In the genomic region with DNA sequence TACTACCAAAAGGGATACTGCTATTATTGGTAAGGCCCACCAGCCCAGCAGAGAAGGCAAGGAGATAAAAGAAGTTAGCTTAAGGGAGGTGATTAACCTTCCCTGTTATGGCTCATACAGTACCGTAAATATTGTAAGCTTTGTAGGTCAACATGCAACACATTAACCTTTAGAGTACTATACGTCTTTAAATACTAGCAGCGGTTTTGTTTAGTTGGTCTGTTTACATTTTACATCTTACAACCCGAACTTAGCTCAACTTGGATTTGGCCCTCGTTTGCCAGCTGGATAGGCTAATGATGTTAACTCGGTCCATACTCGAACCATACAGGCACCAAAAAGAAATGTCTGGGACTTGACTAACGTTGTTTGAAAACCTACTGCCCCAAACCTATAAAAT, we compare ENCODE assay signal across 8 mouse cellular contexts. TPM values are rescaled to one million over a fixed set of nuclear protein-coding genes. Genes with fewer than 3 reads are reported as not detected.
DNase-seq lines count a peak whose midpoint lies in the region; ATAC-seq lines count a peak whose summit lies in the region.

No protein-coding gene starts in this region.

- H3K27ac ChIP-seq in heart, embryonic 10.5 days, result peak overlapping the region; percentile 87
- peak overlapping the region; percentile 80 for H3K27ac ChIP-seq in forebrain, embryonic 10.5 days
- peak overlapping the region; percentile 62 for H3K27ac ChIP-seq in liver, embryonic 11.5 days (ENCODE audit: low read depth, low read length)

- no peaks in the 10 kb centered on the region for H3K9me3 ChIP-seq in heart, embryonic 10.5 days
- H3K9me3 ChIP-seq in forebrain, embryonic 10.5 days, result no peaks in the 10 kb centered on the region
- no peaks in the 10 kb centered on the region for H3K9me3 ChIP-seq in liver, embryonic 11.5 days (ENCODE audit: control insufficient read depth, low read length)

- peaks cover 18% of the 10 kb centered on the region; the same call in 1 of the 2 replicates for H3K4me1 ChIP-seq in heart, embryonic 10.5 days
- H3K4me1 ChIP-seq in forebrain, embryonic 10.5 days, result peaks cover 37% of the 10 kb centered on the region
- peaks cover 28% of the 10 kb centered on the region for H3K4me1 ChIP-seq in liver, embryonic 11.5 days (replicated peaks; ENCODE audit: control insufficient read depth, insufficient read depth, low read length)

- H3K36me3 ChIP-seq in heart, embryonic 10.5 days, result no peaks in the 10 kb centered on the region
- H3K36me3 ChIP-seq in forebrain, embryonic 10.5 days (replicated peaks), result peaks cover 4% of the 10 kb centered on the region; the same call in 1 of the 2 replicates
- H3K36me3 ChIP-seq in liver, embryonic 11.5 days (ENCODE audit: control insufficient read depth, insufficient read depth, low read length), result no peaks in the 10 kb centered on the region

- H3K9ac ChIP-seq in liver, embryonic 11.5 days (ENCODE audit: low read depth, low read length), result peak overlapping the region; percentile 65

- H3K4me3 ChIP-seq in heart, embryonic 10.5 days, result peak overlapping the region; percentile 93
- H3K4me3 ChIP-seq in forebrain, embryonic 10.5 days, result peak overlapping the region; percentile 72
- H3K4me3 ChIP-seq in liver, embryonic 11.5 days (ENCODE audit: low read depth, low read length), result peak overlapping the region; percentile 74

- ATAC-seq in liver, embryonic 11.5 days (replicated peaks; ENCODE audit: low FRiP score), result no peak

- 8% methylated on average over 8 of the region's 8 CpGs for WGBS in heart, embryonic 10.5 days
- 17% methylated on average over 8 of the region's 8 CpGs for WGBS in forebrain, embryonic 10.5 days
- WGBS in liver, embryonic 11.5 days, result 6% methylated on average over 8 of the region's 8 CpGs

- DNase-seq in heart, embryonic 10.5 days (ENCODE audit: low spot score), result no peak
- no peak for DNase-seq in heart, adult 9 months (ENCODE audit: low spot score in 2 of 2)
- DNase-seq in 3T3-L1 (ENCODE audit: low read depth, low spot score), result peak; percentile 42
- DNase-seq in forebrain, embryonic 10.5 days (ENCODE audit: extremely low spot score, low spot score), result no peak
- DNase-seq in liver, embryonic 11.5 days (ENCODE audit: low spot score), result no peak
- no peak for DNase-seq in ovary, postnatal 36 days (ENCODE audit: low spot score)
- DNase-seq in spleen, postnatal 10 days (ENCODE audit: low spot score in 2 of 2), result no peak
- DNase-seq in cerebellum, postnatal 4 days (ENCODE audit: low spot score in 2 of 2), result no peak

- H3K4me2 ChIP-seq in liver, embryonic 11.5 days, result peak overlapping the region; percentile 69

- no peaks in the 10 kb centered on the region for H3K27me3 ChIP-seq in heart, embryonic 10.5 days (ENCODE audit: insufficient read depth, poor library complexity, severe bottlenecking)
- no peaks in the 10 kb centered on the region for H3K27me3 ChIP-seq in forebrain, embryonic 10.5 days (ENCODE audit: poor library complexity, severe bottlenecking)
- H3K27me3 ChIP-seq in liver, embryonic 11.5 days (replicated peaks; ENCODE audit: control insufficient read depth, insufficient read depth, low read length), result no peaks in the 10 kb centered on the region

RNA-seq across cellular contexts. Expression of a gene that starts 0.6 kb away (rescaled TPM):
- 11.6 and 12.3 TPM in 2 replicates for polyA plus RNA-seq in heart, embryonic 10.5 days (2016; fragmentation: Nextera tagmentation; extraction: Ambion mirVana)
- 12.9 and 13.0 TPM in 2 replicates for polyA plus RNA-seq in forebrain, embryonic 10.5 days (2016; fragmentation: Nextera tagmentation; extraction: Ambion mirVana)
- polyA plus RNA-seq in liver, embryonic 11.5 days (2014; fragmentation: Nextera tagmentation; extraction: Ambion mirVana), result 22.5 and 25.2 TPM in 2 replicates

RNA-seq across cellular contexts. Expression of a gene that starts 59.3 kb away (rescaled TPM):
- 0.21 and 0.25 TPM in 2 replicates for polyA plus RNA-seq in heart, embryonic 10.5 days (2016; fragmentation: Nextera tagmentation; extraction: Ambion mirVana)
- 0.84 TPM in 2 replicates for polyA plus RNA-seq in forebrain, embryonic 10.5 days (2016; fragmentation: Nextera tagmentation; extraction: Ambion mirVana)
- 0.45 and 0.57 TPM in 2 replicates for polyA plus RNA-seq in liver, embryonic 11.5 days (2014; fragmentation: Nextera tagmentation; extraction: Ambion mirVana)
